Mouse (Mus musculus) limb, embryonic 12.5 days (tissue): Measurements from ENCODE around the gene Hoxb3. TPM values are rescaled to one million over a fixed set of nuclear protein-coding genes. Genes with fewer than 3 reads are reported as not detected.

Experiments used
- ATAC-seq: fragments of 200-750 bp; cut with Nextera tagmentation; 2 replicates; pipeline ENCODE4 v1.8.0; 2017; ENCODE audit warnings: low read depth, moderate TSS enrichment; ENCODE audit not compliant: insufficient number of reproducible peaks, insufficient read depth, low FRiP score, low TSS enrichment
- H3K27ac ChIP-seq: fragments of 300-500 bp; sonication (generic); 2 replicates; pipeline ENCODE4 v1.5.1; 2016; ENCODE audit warnings: mild to moderate bottlenecking, moderate library complexity
- H3K27me3 ChIP-seq: fragments of 300-500 bp; sonication (generic); 2 replicates; pipeline ENCODE4 v1.6.1; 2016; ENCODE audit warnings: mild to moderate bottlenecking, moderate library complexity
- H3K36me3 ChIP-seq: fragments of 300-500 bp; sonication (generic); 2 replicates; pipeline ENCODE4 v1.6.1; 2016; ENCODE audit warnings: mild to moderate bottlenecking, moderate library complexity
- H3K4me1 ChIP-seq: fragments of 300-500 bp; sonication (generic); replicated peaks from 2 replicates; pipeline ENCODE4 v1.6.1; 2016
- H3K4me2 ChIP-seq: fragments of 300-500 bp; sonication (generic); 2 replicates; pipeline ENCODE4 v1.6.1; 2016; ENCODE audit warnings: mild to moderate bottlenecking, moderate library complexity
- H3K4me3 ChIP-seq: fragments of 300-500 bp; sonication (generic); replicated peaks from 2 replicates; pipeline ENCODE4 v1.5.1; 2016; ENCODE audit warnings: mild to moderate bottlenecking
- H3K9ac ChIP-seq: fragments of 300-500 bp; sonication (generic); replicated peaks from 2 replicates; pipeline ENCODE4 v1.6.1; 2016; ENCODE audit warnings: mild to moderate bottlenecking, moderate library complexity
- H3K9me3 ChIP-seq: fragments of 300-500 bp; sonication (generic); 2 replicates; pipeline ENCODE4 v1.6.1; 2016; ENCODE audit warnings: mild to moderate bottlenecking, moderate library complexity
- WGBS: fragments of 180-500 bp; shearing (Covaris S2); methylation state at CpG from one replicate; pipeline ENCODE4 v1.1.7; 2016; 5-methylcytosine and 5-hydroxymethylcytosine counted together
- polyA plus RNA-seq: library from polyadenylated mRNA; unstranded; fragments of >200 nt; fragmentation: Nextera tagmentation; extraction: Ambion mirVana; gene quantifications from 2 replicates; pipeline ENCODE4 v1.2.1, GENCODE M21; 2016

Gene Hoxb3
- polyA plus RNA-seq: 0.55 and 0.68 TPM in 2 replicates

DNA sequence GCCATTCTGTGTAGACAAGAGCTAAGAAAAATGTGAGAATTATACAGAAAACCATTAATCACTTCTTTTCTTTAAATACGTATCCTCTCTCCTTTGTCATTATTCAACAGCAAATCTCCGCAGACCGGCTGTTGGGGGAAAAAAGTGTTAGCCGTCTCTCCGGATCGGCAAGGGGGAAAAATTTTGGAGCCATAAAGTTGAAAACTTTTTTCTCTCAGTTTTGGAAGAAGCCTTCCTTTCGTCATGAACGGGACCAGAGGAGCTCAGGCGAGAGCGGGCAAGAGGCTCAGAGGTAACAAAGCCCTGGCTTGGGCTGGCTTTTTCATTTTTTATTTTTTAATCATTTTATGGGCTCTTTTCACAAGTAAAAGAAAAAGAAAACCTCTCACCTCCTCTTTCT lies at the start of gene Hoxb3:
Gene Hoxb3 (plus strand): TSS at position 173 of the 400 bp plus-strand sequence.
- no peak within 1 kb of the TSS for H3K4me2 ChIP-seq
- no peaks in the 10 kb centered on the region for H3K9me3 ChIP-seq
- ATAC-seq: no peak
- no peaks in the 10 kb centered on the region for H3K36me3 ChIP-seq
- no peak within 1 kb of the TSS for H3K9ac ChIP-seq
- no peak within 1 kb of the TSS for H3K4me3 ChIP-seq
- 11% methylated on average over 10 of the region's 10 CpGs for WGBS
- H3K27ac ChIP-seq: no peak within 1 kb of the TSS
- peaks cover 23% of the 10 kb centered on the region for H3K4me1 ChIP-seq
- H3K27me3 ChIP-seq: peaks cover 99% of the 10 kb centered on the region

DNA sequence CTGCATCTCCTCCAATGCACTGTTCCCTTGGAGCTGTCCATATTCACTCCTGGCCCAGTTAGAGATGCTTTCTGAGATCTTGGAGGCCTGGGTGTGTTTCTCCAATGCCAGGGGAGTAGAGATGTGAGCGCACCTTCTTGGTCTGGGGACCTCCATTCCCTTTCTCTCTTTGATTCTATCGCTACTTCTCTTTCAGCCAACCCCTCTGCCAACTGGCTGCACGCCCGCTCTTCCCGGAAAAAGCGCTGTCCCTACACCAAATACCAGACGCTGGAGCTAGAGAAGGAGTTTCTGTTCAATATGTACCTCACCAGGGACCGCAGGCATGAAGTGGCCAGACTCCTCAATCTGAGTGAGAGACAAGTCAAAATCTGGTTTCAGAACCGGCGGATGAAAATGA lies 48.7 kb upstream of the Hoxb3 start:
- no peak for ATAC-seq
- H3K4me3 ChIP-seq: no peak overlapping the region
- no peaks in the 10 kb centered on the region for H3K36me3 ChIP-seq
- H3K4me2 ChIP-seq: no peak overlapping the region
- no peak overlapping the region for H3K27ac ChIP-seq
- no peak overlapping the region for H3K9ac ChIP-seq
- WGBS: 18% methylated on average over 10 of the region's 10 CpGs
- no peaks in the 10 kb centered on the region for H3K9me3 ChIP-seq
- H3K4me1 ChIP-seq: peaks cover 27% of the 10 kb centered on the region
- peaks cover 98% of the 10 kb centered on the region for H3K27me3 ChIP-seq

DNA sequence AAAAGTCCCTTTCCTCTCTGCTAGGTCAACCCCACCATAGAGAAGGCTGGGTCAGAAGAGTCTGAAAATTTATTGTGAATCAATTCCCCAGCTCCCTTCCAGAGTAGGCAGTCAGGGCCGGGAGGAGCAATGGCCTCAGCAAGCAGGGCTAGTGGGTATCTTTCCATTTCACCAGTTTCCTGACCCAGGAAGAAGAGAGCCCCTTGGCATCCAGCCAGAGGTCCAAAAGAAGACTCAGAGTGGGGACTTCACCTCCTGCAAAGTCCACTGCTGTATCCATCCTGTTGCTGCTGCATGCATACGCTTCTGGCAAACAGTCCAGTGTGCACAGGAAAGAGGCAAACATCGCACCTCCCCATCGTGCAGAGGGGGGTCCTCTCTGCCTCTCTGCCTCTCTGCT lies 47.2 kb upstream of the Hoxb3 start:
- no peak for ATAC-seq
- no peak overlapping the region for H3K4me3 ChIP-seq
- peaks cover 98% of the 10 kb centered on the region for H3K27me3 ChIP-seq
- no peak overlapping the region for H3K4me2 ChIP-seq
- H3K36me3 ChIP-seq: no peaks in the 10 kb centered on the region
- peaks cover 23% of the 10 kb centered on the region for H3K4me1 ChIP-seq
- H3K27ac ChIP-seq: no peak overlapping the region
- WGBS: 17% methylated on average over 4 of the region's 4 CpGs
- no peak overlapping the region for H3K9ac ChIP-seq
- no peaks in the 10 kb centered on the region for H3K9me3 ChIP-seq

DNA sequence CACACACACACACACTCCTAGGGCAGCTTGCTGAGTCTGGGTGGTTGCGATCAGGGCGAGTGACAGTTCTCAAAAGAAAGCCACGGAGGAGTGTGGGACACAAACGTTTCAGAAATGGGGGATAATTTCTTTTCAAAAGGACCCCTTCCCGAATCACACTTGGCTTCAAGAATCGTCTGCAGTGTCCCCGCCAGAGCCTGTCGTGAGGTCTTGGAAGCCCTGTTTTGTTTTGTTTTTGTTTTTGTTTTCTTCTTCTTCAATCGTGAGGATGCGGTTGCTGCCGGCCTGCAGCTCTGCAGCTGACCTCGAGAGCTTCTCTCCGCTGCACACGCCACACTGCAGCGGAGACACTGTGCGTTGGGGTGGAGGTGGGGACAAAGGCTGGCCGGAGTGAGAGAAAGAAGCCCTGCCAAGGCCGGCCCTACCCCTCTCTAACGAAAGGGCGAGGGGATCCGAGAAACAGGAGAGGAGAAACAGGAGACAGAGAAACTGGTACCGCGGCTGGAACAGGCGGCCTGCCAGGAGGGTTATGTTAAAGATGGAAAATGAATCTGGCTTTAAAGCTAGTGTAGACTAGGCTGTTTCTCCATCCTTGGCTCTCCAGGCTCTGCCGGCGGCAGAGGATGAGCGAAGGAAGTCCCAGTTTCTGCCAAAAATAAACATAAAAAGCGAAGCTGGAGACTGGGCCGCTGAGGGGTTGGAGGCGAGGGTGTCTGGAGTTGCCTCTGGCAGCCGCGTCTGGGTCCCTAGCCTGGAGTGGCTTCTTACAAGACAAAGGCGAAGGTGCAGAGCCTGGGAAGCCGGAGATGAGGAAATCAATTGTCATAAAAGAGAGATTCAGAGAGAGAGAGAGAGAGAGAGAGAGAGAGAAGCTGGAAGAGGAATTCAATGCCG lies 45.7 kb upstream of the Hoxb3 start:
- Histone ChIP-seq H3K27me3 (peaks cover 97% of the 10 kb centered on the region), H3K36me3 (no peaks in the 10 kb centered on the region), H3K9me3 (no peaks in the 10 kb centered on the region), H3K4me3 (peak overlapping the region; percentile 2; the same call in 1 of the 2 replicates), H3K4me1 (peaks cover 15% of the 10 kb centered on the region), H3K9ac (no peak overlapping the region), H3K4me2 (no peak overlapping the region), H3K27ac (no peak overlapping the region)
- 2% methylated on average over 35 of the region's 35 CpGs for WGBS
- ATAC-seq: no peak

DNA sequence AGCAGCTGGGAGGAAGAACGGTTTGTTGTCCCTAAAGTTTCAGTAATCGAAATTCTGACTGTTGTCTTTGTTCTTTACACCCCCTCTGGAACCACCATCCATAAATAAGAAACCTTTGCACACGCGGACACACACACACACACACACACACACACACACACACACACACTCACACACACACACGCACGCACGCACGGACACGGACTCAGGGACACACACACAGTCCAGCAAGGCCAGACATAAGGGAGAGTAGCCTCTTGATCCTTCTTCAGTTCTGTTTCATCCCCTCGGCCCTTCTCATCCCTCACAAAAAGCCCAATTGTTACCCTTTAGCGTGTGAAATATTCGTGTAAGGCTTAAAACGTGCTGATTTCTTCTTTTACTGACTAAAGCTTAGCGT lies 44.8 kb upstream of the Hoxb3 start:
- no peak overlapping the region for H3K9ac ChIP-seq
- no peak overlapping the region for H3K4me2 ChIP-seq
- H3K9me3 ChIP-seq: no peaks in the 10 kb centered on the region
- 7% methylated on average over 14 of the region's 14 CpGs for WGBS
- H3K27me3 ChIP-seq: peaks cover 97% of the 10 kb centered on the region
- H3K27ac ChIP-seq: no peak overlapping the region
- ATAC-seq: no peak
- H3K4me3 ChIP-seq: no peak overlapping the region
- H3K36me3 ChIP-seq: no peaks in the 10 kb centered on the region
- H3K4me1 ChIP-seq: peaks cover 23% of the 10 kb centered on the region

DNA sequence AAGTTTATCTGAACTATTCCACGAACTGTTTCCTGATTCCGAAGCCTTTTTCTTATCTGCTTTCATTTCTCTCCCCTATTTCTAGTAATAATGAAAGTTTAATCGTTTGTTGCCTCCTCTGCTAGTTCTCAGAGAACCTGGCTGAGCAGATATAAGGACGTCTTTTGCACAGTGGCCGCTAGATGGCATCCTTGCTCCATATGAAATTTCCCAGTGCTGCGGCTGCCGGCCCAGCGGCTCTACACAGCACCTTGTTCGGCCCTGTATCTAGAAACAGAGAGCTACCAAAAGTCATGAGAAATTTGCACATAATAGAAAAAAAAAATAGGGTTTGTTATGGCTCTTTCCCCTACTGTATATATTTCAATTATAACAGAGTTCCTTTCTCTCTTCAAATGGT lies 44.4 kb upstream of the Hoxb3 start:
- WGBS: under 1% methylated on average over 9 of the region's 9 CpGs
- no peak overlapping the region for H3K27ac ChIP-seq
- ATAC-seq: no peak
- H3K4me1 ChIP-seq: peaks cover 28% of the 10 kb centered on the region
- H3K9me3 ChIP-seq: no peaks in the 10 kb centered on the region
- H3K9ac ChIP-seq: no peak overlapping the region
- peaks cover 97% of the 10 kb centered on the region for H3K27me3 ChIP-seq
- H3K4me3 ChIP-seq: no peak overlapping the region
- no peak overlapping the region for H3K4me2 ChIP-seq
- H3K36me3 ChIP-seq: no peaks in the 10 kb centered on the region

DNA sequence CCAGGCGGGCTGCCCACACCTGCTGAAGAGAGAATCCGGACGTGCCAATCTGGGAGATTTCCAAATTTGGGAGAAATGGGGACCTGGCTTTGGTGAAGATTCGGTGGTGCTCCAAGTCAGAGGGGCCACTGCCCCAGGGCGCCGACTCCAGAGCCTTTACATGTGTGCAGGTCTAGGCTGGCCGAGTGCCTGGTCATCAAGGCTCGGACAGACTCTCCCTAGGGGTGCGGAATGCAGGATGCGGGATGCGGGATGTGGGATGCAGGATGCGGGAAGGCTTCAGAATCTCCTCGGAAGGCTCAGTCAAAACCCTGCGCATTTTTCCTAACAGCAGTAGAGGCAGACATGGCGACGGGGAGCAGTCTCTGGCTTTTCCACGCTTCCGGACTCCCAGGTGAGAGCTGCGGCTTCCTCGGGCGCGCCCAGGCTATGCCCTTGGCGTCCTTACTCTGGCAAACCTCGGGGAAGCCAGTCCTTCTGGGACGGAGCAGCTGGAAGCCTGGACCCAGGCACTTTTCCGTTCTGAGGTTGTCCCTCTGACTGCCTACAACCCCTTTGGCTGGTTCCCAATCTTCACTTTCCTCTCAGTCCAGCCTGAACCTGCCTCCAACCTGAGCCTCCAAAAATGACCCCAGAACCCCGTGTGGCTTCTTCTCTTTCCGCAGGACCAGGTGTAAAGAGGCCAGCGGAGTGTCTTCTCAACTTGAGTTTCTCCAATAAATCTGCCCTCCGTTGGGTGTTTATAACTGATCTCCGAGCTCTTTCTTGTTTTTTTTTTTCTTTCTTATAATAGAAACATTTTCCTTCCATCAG lies 43.5 kb upstream of the Hoxb3 start:
- Histone ChIP-seq H3K36me3 (no peaks in the 10 kb centered on the region), H3K9me3 (no peaks in the 10 kb centered on the region), H3K27ac (no peak overlapping the region), H3K27me3 (peaks cover 97% of the 10 kb centered on the region), H3K9ac (no peak overlapping the region), H3K4me1 (peaks cover 35% of the 10 kb centered on the region), H3K4me3 (no peak overlapping the region), H3K4me2 (no peak overlapping the region)
- WGBS: 3% methylated on average over 31 of the region's 31 CpGs
- ATAC-seq: no peak

DNA sequence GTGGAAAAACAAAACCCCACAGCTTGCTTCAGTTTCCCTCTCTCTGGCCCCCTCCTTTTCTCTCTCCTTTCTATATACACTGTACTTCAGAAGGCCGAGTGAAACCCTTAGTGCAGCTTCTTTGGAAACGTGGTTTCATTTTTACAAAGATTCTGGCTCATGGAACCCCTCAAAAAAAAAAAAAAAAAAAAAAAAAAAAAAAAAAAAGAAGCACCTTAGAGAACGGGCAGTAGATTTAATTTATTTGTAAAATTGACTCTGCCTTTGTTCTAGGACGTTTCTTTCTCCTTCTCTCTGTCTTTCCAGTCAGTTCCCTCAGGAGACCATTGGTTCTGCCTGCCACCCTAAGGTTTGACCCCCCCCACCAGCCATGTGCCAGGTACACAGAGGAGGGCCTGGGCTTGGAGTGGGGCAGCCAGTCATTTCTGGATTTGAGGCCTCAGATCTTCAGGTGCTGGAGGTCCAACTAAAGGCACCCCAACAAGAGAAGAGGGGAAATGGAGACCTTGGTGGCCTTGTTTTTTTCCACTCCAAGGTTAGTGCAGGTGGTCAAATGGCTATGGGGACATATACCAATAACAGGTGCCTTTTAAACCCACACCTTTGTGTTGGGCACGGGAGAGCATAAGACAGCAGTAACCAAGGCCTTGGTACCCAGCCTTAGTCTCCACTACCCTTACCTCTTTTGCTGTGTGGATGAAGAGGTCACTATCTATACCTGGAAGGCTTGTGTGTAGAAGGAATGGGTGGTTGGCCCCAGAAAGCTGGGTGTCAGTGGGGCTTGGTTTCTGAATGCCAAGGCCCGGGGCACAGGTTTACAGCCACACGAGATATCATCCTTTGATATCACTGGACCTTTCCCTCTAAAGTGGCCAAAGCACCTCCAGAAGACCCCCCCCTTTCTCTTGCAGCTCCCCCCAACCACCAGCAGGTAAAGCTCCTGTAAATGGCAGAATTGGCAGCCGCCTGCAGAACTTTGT lies 42.4 kb upstream of the Hoxb3 start:
- H3K27ac ChIP-seq: no peak overlapping the region
- H3K27me3 ChIP-seq: peaks cover 97% of the 10 kb centered on the region
- no peak for ATAC-seq
- H3K4me3 ChIP-seq: no peak overlapping the region
- no peaks in the 10 kb centered on the region for H3K9me3 ChIP-seq
- H3K4me2 ChIP-seq: no peak overlapping the region
- H3K4me1 ChIP-seq: peaks cover 39% of the 10 kb centered on the region
- no peak overlapping the region for H3K9ac ChIP-seq
- 5% methylated on average over 8 of the region's 8 CpGs for WGBS
- no peaks in the 10 kb centered on the region for H3K36me3 ChIP-seq

DNA sequence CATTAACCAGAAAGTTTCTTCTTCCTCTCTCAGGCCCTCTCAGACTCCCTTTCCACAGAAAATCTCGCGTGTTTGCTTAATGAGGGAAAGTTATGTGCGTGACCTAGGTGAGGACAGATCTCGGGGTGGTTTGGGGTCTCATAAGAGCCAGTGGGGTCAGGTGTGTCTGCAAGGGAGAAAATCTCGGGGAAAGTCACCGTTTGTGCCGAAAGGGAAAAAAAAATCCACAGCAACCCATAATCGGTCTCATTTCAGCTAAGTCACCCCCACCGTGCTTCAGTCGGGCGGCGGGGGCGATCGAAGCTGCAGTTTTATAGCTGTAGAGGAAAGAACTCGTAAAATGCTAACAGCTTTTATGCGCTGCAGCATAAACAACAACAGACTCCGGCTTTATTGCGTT lies 41.7 kb upstream of the Hoxb3 start:
- H3K4me1 ChIP-seq: peaks cover 41% of the 10 kb centered on the region
- no peak overlapping the region for H3K27ac ChIP-seq
- H3K4me3 ChIP-seq: no peak overlapping the region
- H3K27me3 ChIP-seq: peaks cover 97% of the 10 kb centered on the region
- H3K9me3 ChIP-seq: no peaks in the 10 kb centered on the region
- no peak overlapping the region for H3K4me2 ChIP-seq
- ATAC-seq: no peak
- no peak overlapping the region for H3K9ac ChIP-seq
- WGBS: under 1% methylated on average over 18 of the region's 18 CpGs
- H3K36me3 ChIP-seq: no peaks in the 10 kb centered on the region

DNA sequence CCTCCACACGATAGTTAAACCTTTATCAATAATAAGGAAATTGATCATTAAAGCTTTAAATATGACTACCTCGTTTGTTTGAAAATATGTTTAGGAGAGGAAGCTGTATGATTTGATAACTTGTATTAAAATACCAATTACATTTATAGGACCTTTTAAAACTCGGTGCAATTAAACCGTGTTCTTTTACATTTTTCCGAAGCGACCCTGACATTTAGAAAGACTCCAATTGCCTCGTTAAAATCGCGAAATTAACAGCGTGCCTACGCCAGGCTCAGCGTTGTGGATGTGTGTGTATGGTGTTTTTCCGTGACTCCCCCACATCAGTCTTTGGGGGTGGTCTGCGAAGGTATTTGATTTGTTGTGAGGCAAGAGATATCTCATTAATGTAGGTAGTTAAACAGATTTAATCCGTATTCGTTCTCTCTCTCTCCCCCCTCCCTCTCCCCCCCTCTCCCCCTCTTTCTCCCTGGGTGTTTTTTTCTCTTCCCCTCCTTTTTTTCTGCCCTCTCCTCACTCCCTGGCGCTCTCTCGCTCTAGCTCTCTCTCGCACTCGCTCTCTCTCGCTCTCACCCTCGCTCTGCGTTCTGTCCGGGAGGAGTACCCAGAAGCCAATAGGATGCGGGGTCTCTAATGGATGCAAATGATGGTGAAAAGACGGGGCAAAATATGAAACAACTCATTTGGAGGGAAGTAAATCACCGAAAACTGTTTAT lies 41.1 kb upstream of the Hoxb3 start, which contains the start of gene Hoxb8:
Gene Hoxb8 (plus strand): TSS at position 51 of the 716 bp plus-strand sequence.
- Histone ChIP-seq H3K4me1 (peaks cover 45% of the 10 kb centered on the region), H3K27ac (no peak within 1 kb of the TSS), H3K4me2 (peak within 1 kb of the TSS; percentile 41), H3K27me3 (peaks cover 97% of the 10 kb centered on the region), H3K4me3 (peak within 1 kb of the TSS; percentile 32; the same call in 1 of the 2 replicates), H3K9ac (no peak within 1 kb of the TSS), H3K36me3 (no peaks in the 10 kb centered on the region), H3K9me3 (no peaks in the 10 kb centered on the region)
- WGBS: under 1% methylated on average over 27 of the region's 27 CpGs
- no peak for ATAC-seq
